Mouse (Mus musculus): ENCODE results near the gene Adprhl2. TPM values are rescaled to one million over a fixed set of nuclear protein-coding genes. Genes with fewer than 3 reads are reported as not detected.

Adprhl2 gene
- polyA plus RNA-seq, 2 experiments from 2014 or later: 12.4 to 26.1 TPM

DNA sequence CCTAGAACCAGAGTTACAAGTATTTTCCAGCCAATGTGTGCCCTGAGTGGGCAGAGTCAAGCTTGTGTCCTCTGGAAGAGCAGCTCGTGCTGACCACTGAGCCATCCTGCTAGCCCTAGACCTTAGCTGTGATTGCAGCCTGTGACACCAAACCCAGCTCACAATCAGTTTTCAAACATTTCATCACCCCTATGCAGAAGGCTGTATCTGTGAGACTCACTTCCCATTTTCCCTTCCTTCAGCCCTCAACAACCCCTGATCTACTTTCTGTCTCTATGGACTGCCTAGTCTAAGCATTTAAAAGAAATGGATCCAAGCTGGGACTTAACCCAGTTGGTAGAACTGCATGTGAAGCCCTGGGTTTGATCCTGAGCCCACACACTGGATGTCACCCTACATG, 16.1 kb downstream of the Adprhl2 start:
- no peak for ATAC-seq

- no peak for ATAC-seq
Observed at GRCm38 (mm10) chr4:126303877-126304276, 17.6 kb downstream of the Adprhl2 start.

- ATAC-seq: no peak
Observed at GRCm38 (mm10) chr4:126301584-126302309, 19.8 kb downstream of the Adprhl2 start.

GRCm38 (mm10) chr4:126300916-126301583, 20.5 kb downstream of the Adprhl2 start:
- ATAC-seq: peak; percentile 38

GRCm38 (mm10) chr4:126296617-126297101, 24.8 kb downstream of the Adprhl2 start:
- peak; percentile 44 for ATAC-seq

DNA sequence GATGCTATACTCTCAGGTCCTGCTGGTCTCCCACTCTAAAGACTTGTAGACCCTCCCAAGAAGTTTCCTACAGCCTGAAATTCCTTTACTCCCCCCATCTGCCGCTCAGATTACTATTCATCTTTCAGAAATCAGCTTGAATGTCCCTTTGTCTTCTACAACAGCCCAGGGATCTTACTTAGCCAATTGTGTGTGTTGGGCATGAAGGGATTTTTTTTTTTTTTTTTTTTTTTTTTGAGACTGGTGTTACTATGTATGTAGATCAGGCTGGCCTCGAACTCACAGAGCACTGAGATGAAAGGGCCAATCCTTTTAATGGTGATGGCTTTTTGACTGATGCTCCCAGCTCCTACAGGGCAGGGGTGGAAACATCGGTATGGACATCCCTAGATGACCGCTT, 25.6 kb downstream of the Adprhl2 start:
- no peak for ATAC-seq

DNA sequence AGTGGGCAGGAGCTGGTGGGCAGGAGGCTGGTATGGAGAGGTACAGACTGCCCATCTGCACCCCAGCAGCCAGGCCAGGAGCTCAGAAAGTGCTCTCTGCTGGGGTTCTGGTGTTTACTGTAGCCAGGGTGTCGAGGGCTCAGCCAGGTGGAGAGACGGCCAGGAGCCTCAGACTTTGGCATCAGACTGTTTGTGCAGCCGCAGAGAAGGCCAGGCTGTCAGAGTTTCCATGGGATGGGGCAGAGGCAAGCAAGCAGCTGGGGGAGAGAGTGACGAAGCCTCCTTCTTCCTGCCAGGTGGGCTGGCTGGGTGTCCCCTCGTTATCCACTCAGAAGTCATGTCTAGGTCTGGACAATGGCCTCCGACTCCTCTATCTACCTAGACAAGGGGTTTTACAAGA, 26.4 kb downstream of the Adprhl2 start:
- no peak for ATAC-seq

- ATAC-seq: no peak
Observed at GRCm38 (mm10) chr4:126291196-126291595, 30.3 kb downstream of the Adprhl2 start.

DNA sequence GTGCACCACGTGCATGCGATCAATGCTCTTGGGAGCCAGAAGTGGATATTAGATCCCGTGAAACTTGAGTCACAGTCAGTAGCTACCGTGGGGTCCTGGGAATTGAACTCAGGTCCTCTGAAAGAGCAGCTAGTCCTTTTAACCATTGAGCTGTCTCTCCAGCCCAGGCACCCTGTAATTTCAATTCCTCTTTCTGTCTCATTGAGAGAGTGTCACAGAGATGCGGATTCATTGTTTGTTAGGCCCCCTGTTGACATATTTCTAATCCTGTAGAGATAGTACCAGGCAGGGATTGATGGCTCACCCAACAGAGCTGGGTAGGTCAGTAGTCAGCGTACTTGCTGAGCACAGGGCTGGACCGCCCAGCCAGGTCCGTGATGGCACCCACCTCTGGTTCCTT, 31.2 kb downstream of the Adprhl2 start:
- no peak for ATAC-seq

- ATAC-seq: no peak
Observed at GRCm38 (mm10) chr4:126288085-126288666, 33.3 kb downstream of the Adprhl2 start.

DNA sequence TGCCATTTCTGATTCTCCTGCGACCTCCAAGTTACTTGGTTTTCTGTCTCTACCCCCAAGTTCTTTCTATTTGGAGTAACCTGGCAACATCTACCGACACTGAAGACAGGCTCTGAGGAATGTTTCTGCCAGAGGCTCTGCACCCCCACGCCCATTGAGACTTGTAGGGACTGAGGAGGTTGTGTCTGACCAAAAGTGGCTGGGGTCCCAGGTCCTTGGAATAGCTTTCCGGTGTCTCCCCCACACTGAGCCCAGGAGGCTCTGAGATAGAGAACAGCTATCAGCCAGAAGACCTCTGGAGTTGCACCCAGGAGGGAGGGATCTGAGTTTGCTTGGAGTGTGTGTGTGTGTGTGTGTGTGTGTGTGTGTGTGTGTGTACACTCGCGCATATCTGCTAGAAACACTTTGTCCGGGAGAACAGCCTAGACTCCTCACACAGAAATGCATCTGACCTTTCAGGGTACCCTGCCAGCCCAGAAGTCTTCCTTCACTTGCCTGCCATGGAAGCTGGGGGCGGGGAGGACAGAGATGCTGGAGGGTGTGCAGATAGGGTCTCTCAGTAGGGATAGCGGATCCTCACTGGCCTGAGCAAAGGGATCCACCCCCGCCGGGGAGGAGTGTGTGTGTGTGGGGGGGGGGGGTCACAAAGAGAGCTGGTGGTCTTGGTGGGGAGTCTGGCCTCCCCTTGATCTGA, 34.1 kb downstream of the Adprhl2 start:
- no peak for ATAC-seq

DNA sequence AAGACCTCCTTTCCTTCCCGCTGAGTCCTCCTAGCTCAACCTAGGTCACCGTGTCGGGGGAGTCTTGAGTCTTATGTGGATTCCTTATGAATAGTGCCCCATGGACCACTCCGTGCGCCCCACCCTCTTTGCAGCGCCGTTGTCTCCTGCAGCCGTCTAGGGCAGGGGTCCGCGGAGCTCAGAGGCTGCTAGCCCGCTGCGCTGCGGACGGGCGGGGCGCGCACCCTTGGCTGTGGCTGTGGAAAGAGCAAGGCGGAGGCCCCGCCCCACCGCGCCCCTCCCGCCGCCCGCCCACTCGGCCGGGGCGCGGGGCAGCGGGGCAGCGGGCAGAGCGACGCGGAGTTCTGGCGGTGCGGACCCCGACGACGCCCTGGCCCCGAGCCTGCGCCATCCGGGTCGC, 35.0 kb downstream of the Adprhl2 start, which contains the start of gene Col8a2:
Gene Col8a2, plus strand, starts transcription at position 302 of the 400 bp plus-strand sequence.
- no peak for ATAC-seq

- ATAC-seq: no peak
Observed at GRCm38 (mm10) chr4:126283582-126283981, 37.9 kb downstream of the Adprhl2 start.

- ATAC-seq: no peak
Observed at GRCm38 (mm10) chr4:126281706-126282105, 39.8 kb downstream of the Adprhl2 start.

DNA sequence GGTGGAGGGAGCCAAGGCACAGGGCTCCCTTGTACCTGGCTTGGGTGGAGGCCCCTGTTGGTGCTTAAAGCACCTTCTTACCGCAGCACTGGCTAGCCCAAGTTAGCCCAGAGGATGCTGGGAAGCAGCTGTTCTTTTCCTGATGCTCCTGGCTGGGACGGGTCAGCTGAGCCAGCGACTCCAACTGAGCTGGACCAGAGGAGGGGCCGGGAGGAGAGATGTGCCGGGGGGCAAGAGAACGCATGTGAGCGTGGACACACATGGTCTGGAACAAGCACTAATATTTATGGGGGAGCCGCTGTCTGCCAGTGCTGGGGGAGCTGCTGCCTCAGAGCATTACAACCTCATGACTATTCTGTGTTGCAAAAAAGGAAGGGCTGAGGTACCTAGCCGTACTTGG, 42.5 kb downstream of the Adprhl2 start:
- ATAC-seq: no peak

DNA sequence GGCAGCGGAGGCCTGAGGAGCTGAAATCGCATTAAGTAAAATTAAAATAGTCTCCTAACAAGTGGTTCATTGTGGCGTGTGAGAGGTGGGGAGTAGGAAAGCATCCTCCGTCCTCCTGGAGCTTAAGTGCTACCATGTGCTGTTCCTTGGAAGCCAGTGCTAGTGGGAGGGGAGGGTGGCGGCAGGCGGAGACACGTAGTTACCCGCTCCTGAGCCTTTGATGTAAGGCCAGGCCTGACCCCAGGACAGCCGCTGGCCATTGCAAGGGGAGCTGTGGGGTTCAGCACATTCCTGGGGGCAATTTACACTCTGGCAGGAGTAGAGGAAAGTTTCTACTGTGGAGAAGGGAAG, 43.0 kb downstream of the Adprhl2 start:
- ATAC-seq: no peak

DNA sequence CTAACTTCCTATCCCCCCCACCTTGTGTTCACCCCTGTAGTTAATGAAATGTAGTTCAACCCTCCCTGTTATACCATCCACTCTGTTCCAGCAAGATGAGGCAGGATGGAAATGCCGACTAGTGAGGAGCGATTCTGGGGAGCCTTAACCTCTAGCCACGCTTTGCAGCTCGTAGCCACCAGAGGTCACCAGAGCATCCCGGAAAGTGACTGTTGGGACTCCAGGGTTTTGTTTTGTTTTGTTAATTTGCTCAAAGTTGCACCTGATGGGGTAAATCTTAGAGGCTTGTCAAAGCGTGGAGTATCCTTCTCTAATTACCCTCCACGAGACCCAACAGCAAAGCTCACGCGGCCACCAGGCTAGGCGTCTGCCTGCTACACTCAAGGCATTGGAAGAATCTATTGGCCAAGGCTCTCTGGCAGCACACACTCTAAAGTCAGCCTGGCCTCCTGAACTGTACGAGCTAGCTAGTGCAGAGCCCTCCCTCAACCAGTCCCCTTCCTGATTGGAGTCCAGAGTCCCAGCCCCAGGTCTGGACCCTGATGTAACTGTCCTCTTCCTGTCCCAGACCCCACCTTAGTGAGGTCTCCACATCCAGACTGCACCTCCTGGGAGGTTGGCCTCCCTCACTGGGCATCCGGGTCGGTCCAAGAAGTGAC, 43.5 kb downstream of the Adprhl2 start:
- peak; percentile 75 for ATAC-seq

GRCm38 (mm10) chr4:126275681-126276131, 45.8 kb downstream of the Adprhl2 start:
- no peak for ATAC-seq

DNA sequence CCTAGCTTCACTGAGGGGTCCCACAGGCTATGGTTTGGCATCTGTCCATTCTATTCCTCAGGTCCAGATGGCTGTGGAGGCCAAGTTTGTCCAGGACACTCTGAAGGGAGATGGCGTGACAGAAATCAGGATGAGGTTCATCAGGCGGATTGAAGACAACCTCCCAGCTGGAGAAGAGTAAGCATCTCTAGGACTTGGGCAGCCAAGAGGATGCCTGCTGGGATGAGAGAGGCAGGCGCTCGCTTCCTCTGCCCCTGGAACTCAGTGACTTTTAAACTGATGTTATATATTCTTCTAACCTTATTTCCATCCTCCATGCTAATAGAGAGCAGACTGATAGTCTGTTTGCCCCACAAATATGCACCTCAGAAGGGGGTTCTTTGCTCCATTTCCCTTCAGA, 46.4 kb downstream of the Adprhl2 start:
- ATAC-seq: no peak

DNA sequence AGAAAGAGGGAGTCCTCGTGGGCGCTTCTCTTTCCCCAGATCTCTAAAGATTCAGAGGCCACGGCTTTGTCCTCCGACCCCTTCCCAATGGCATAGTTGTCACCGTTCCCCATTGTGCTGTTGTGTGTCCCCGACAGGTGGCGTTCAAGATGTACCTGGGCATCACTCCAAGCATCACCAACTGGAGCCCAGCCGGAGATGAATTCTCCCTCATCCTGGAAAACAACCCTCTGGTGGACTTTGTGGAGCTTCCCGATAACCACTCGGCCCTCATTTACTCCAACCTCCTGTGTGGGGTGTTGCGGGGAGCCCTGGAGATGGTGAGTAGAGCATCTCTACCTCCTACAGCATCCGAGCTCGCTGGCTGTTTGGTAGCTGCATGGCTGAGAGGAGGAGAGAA, 47.8 kb downstream of the Adprhl2 start:
- no peak for ATAC-seq

DNA sequence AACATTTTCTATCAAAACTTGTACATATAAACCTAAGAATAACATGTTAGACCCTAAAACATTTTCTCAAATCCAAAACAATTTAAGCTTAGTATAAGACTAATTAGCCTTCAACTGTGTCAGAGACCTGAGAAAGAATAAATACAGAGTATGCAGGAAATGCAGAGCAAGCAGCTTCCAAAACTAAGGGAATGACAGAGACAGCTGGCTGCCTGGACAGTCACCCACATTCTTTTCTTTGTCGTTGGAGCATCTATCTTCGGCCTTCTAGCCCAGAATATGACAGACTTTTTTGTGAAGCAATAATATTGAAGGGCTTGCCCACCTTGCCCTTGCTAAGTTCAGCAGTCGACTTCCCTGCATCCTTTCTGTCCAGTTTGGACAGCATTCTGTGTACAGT, 52.2 kb downstream of the Adprhl2 start:
- no peak for ATAC-seq

Measured in activated CD4-positive, CD25-positive, alpha-beta regulatory T cell, adult 4 months (primary cell).